Mouse (Mus musculus) liver, embryonic 14.5 days (tissue): Measurements from ENCODE around the gene Ebf1.

Experiments used
- CTCF ChIP-seq: IDR thresholded peaks from 2 replicates; pipeline ENCODE4 v1.5.1; 2016; ENCODE audit warnings: antibody characterized with exemption, low read depth, control low read depth
- EP300 ChIP-seq: IDR thresholded peaks from 2 replicates; pipeline ENCODE4 v1.6.1; 2016; ENCODE audit warnings: antibody characterized with exemption, low read depth

- TF ChIP-seq CTCF = no peak
- TF ChIP-seq EP300 = no peak
Measured at GRCm38 (mm10) chr11:44873876-44874275, 256.8 kb downstream of the Ebf1 start.
